Mouse (Mus musculus) ES-Bruce4 (cell line): ENCODE data around the gene Rora. TPM values are rescaled to one million over a fixed set of nuclear protein-coding genes. Genes with fewer than 3 reads are reported as not detected.

Source experiments
- H3K27ac ChIP-seq: 2 replicates; pipeline ENCODE4 v1.5.1; 2012; ENCODE audit warnings: low read length, inconsistent platforms; ENCODE audit not compliant: insufficient read depth
- H3K27me3 ChIP-seq: 2 replicates; pipeline ENCODE4 v1.6.1; 2012; ENCODE audit warnings: mild to moderate bottlenecking, low read length, inconsistent platforms; ENCODE audit not compliant: control insufficient read depth, poor library complexity, insufficient read depth, severe bottlenecking
- H3K36me3 ChIP-seq: 2 replicates; pipeline ENCODE4 v1.6.1; 2012; ENCODE audit warnings: inconsistent platforms, mild to moderate bottlenecking, low read length, moderate library complexity; ENCODE audit not compliant: control insufficient read depth, poor library complexity, insufficient read depth, severe bottlenecking
- H3K4me1 ChIP-seq: one replicate; pipeline ENCODE4 v1.8.1; 2011; ENCODE audit warnings: low read length; ENCODE audit not compliant: control insufficient read depth, insufficient read depth
- H3K4me3 ChIP-seq: 2 replicates; pipeline ENCODE4 v1.5.1; 2011; ENCODE audit warnings: low read depth, mild to moderate bottlenecking, low read length
- H3K9ac ChIP-seq: 2 replicates; pipeline ENCODE4 v1.6.1; 2012; ENCODE audit warnings: low read depth, mild to moderate bottlenecking, inconsistent platforms; ENCODE audit not compliant: poor library complexity, severe bottlenecking
- H3K9me3 ChIP-seq: replicated peaks from 2 replicates; pipeline ENCODE4 v1.6.1; 2012; ENCODE audit warnings: mild to moderate bottlenecking, low read length, inconsistent platforms; ENCODE audit not compliant: control insufficient read depth, poor library complexity, insufficient read depth, severe bottlenecking
- CTCF ChIP-seq: IDR thresholded peaks from one replicate; pipeline ENCODE4 v1.8.1; 2011; ENCODE audit warnings: low read depth, low read length
- EP300 ChIP-seq: IDR thresholded peaks from 2 replicates; pipeline ENCODE4 v1.6.1; 2011; ENCODE audit warnings: low read depth, low read length; ENCODE audit not compliant: insufficient read depth
- POLR2A ChIP-seq: IDR thresholded peaks from one replicate; pipeline ENCODE4 v1.8.1; 2011; ENCODE audit warnings: low read length; ENCODE audit not compliant: insufficient read depth
- polyA plus RNA-seq: library from polyadenylated mRNA; stranded (reverse); fragments of >200 nt; gene quantifications from 2 replicates; pipeline ENCODE4 v1.2.4, GENCODE M21; 2011; ENCODE audit warnings: low read depth; ENCODE audit not compliant: missing spikeins, insufficient read depth, insufficient read length

The Rora gene
- polyA plus RNA-seq, 1 experiment = 3.6 TPM

- no peaks in the 10 kb centered on the region for H3K4me1 ChIP-seq
- TF ChIP-seq CTCF = no peak
- no peak for TF ChIP-seq POLR2A
- TF ChIP-seq EP300 = no peak
- no peak overlapping the region for H3K4me3 ChIP-seq
- no peaks in the 10 kb centered on the region for H3K36me3 ChIP-seq
- no peak overlapping the region for H3K27ac ChIP-seq
- H3K27me3 ChIP-seq = no peaks in the 10 kb centered on the region
- H3K9me3 ChIP-seq = no peaks in the 10 kb centered on the region
- no peak overlapping the region for H3K9ac ChIP-seq
These were observed 419.7 kb downstream of the Rora start for GRCm38 (mm10) chr9:69073271-69073670.

- no peaks in the 10 kb centered on the region for H3K36me3 ChIP-seq
- H3K9ac ChIP-seq = no peak overlapping the region
- H3K4me3 ChIP-seq = no peak overlapping the region
- H3K4me1 ChIP-seq = no peaks in the 10 kb centered on the region
- no peak for TF ChIP-seq EP300
- TF ChIP-seq CTCF = no peak
- TF ChIP-seq POLR2A = no peak
- 0 out of 2 replicates have a peak, but pooled peaks cover 5% of the 10 kb centered on the region for H3K9me3 ChIP-seq
- H3K27ac ChIP-seq = no peak overlapping the region
- no peaks in the 10 kb centered on the region for H3K27me3 ChIP-seq
These were observed 430.6 kb downstream of the Rora start for GRCm38 (mm10) chr9:69084086-69084719.

- Histone ChIP-seq H3K4me3 (no peak overlapping the region), H3K4me1 (no peaks in the 10 kb centered on the region), H3K27me3 (no peaks in the 10 kb centered on the region), H3K9ac (no peak overlapping the region), H3K36me3 (no peaks in the 10 kb centered on the region), H3K27ac (no peak overlapping the region), H3K9me3 (0 out of 2 replicates have a peak, but pooled peaks cover 5% of the 10 kb centered on the region)
- TF ChIP-seq CTCF (no peak), EP300 (no peak)
These were observed 431.4 kb downstream of the Rora start for GRCm38 (mm10) chr9:69084720-69085661.

- Histone ChIP-seq H3K27me3 (no peaks in the 10 kb centered on the region), H3K27ac (no peak overlapping the region), H3K36me3 (no peaks in the 10 kb centered on the region), H3K4me3 (no peak overlapping the region), H3K4me1 (no peaks in the 10 kb centered on the region), H3K9me3 (0 out of 2 replicates have a peak, but pooled peaks cover 5% of the 10 kb centered on the region), H3K9ac (no peak overlapping the region)
- TF ChIP-seq POLR2A (no peak), CTCF (no peak), EP300 (no peak)
These were observed 433.3 kb downstream of the Rora start for GRCm38 (mm10) chr9:69086844-69087243.

GRCm38 (mm10) chr9:69087325-69087724 is 433.7 kb downstream of the Rora start:
- Histone ChIP-seq H3K9ac (no peak overlapping the region), H3K9me3 (0 out of 2 replicates have a peak, but pooled peaks cover 5% of the 10 kb centered on the region), H3K36me3 (no peaks in the 10 kb centered on the region), H3K4me1 (no peaks in the 10 kb centered on the region), H3K27ac (no peak overlapping the region), H3K27me3 (no peaks in the 10 kb centered on the region), H3K4me3 (no peak overlapping the region)
- no peak for TF ChIP-seq POLR2A
- TF ChIP-seq CTCF = no peak
- no peak for TF ChIP-seq EP300

- no peak overlapping the region for H3K4me3 ChIP-seq
- TF ChIP-seq EP300 (no peak), CTCF (no peak), POLR2A (no peak)
- H3K36me3 ChIP-seq = no peaks in the 10 kb centered on the region
These were observed 437.2 kb downstream of the Rora start for GRCm38 (mm10) chr9:69090749-69091270.

More at GRCm38 (mm10) chr9:69090749-69091270, 437.2 kb downstream of the Rora start:
- no peaks in the 10 kb centered on the region for H3K4me1 ChIP-seq
- no peak overlapping the region for H3K9ac ChIP-seq
- H3K27me3 ChIP-seq = no peaks in the 10 kb centered on the region
- H3K9me3 ChIP-seq = 0 out of 2 replicates have a peak, but pooled peaks cover 4% of the 10 kb centered on the region
- H3K27ac ChIP-seq = no peak overlapping the region
